Mouse (Mus musculus) brain, embryonic 14.5 days (tissue): ENCODE data around the gene Lmbr1l.

ENCODE experiments used
- CTCF ChIP-seq: fragments of 200-500 bp; IDR thresholded peaks from 2 replicates; pipeline ENCODE4 v1.5.1; 2012; ENCODE audit warnings: inconsistent platforms, mild to moderate bottlenecking, moderate library complexity, borderline replicate concordance; ENCODE audit not compliant: insufficient read depth, insufficient read length; ENCODE audit errors: extremely low read depth
- POLR2A ChIP-seq: fragments of 200-500 bp; IDR thresholded peaks from 2 replicates; pipeline ENCODE4 v1.6.1; 2012; ENCODE audit warnings: mild to moderate bottlenecking, inconsistent platforms, borderline replicate concordance; ENCODE audit not compliant: poor library complexity, insufficient read depth, insufficient read length, severe bottlenecking; ENCODE audit errors: extremely low read depth

GRCm38 (mm10) chr15:98927566-98927965 lies 9.5 kb upstream of the Lmbr1l start:
- no peak for TF ChIP-seq CTCF
- TF ChIP-seq POLR2A, result no peak
